Mouse (Mus musculus): ENCODE measurements around the gene Rrad.
A peak's percentile ranks its signal among the peaks of the same experiment; 100 is the strongest.

Rrad gene

GRCm38 (mm10) chr8:104613119-104613518 is 18.0 kb downstream of the Rrad start:
- no peak for DNase-seq (ENCODE audit: extremely low spot score, low spot score)

- DNase-seq (ENCODE audit: extremely low spot score, low spot score), result no peak
These were observed 19.5 kb downstream of the Rrad start for GRCm38 (mm10) chr8:104611613-104612012.

- no peak for DNase-seq (ENCODE audit: extremely low spot score, low spot score)
These were observed 20.9 kb downstream of the Rrad start for GRCm38 (mm10) chr8:104610185-104610766.

- no peak for DNase-seq (ENCODE audit: extremely low spot score, low spot score)
These were observed 21.9 kb downstream of the Rrad start for GRCm38 (mm10) chr8:104609222-104609621.

GRCm38 (mm10) chr8:104607944-104608343 is 23.2 kb downstream of the Rrad start:
- DNase-seq (ENCODE audit: extremely low spot score, low spot score), result no peak

GRCm38 (mm10) chr8:104606329-104606728 is 24.8 kb downstream of the Rrad start:
- DNase-seq (ENCODE audit: extremely low spot score, low spot score), result no peak

- no peak for DNase-seq (ENCODE audit: extremely low spot score, low spot score)
These were observed 27.9 kb downstream of the Rrad start for GRCm38 (mm10) chr8:104603245-104603593.

GRCm38 (mm10) chr8:104602468-104603244 is 28.5 kb downstream of the Rrad start:
- DNase-seq (ENCODE audit: extremely low spot score, low spot score), result peak; percentile 86

GRCm38 (mm10) chr8:104601941-104602371 is 29.2 kb downstream of the Rrad start:
- DNase-seq (ENCODE audit: extremely low spot score, low spot score), result peak; percentile 36

- DNase-seq (ENCODE audit: extremely low spot score, low spot score), result peak; percentile 26
These were observed 29.7 kb downstream of the Rrad start for GRCm38 (mm10) chr8:104601386-104601785.

GRCm38 (mm10) chr8:104598496-104598895 is 32.6 kb downstream of the Rrad start:
- DNase-seq (ENCODE audit: extremely low spot score, low spot score), result no peak

GRCm38 (mm10) chr8:104597656-104598055 is 33.5 kb downstream of the Rrad start:
- DNase-seq (ENCODE audit: extremely low spot score, low spot score), result no peak

- DNase-seq (ENCODE audit: extremely low spot score, low spot score), result no peak
These were observed 35.2 kb downstream of the Rrad start for GRCm38 (mm10) chr8:104595773-104596536.

- DNase-seq (ENCODE audit: extremely low spot score, low spot score), result no peak
These were observed 36.3 kb downstream of the Rrad start for GRCm38 (mm10) chr8:104594611-104595362.

- DNase-seq (ENCODE audit: extremely low spot score, low spot score), result no peak
These were observed 37.4 kb downstream of the Rrad start for GRCm38 (mm10) chr8:104593536-104594325.

- DNase-seq (ENCODE audit: extremely low spot score, low spot score), result no peak
These were observed 38.6 kb downstream of the Rrad start for GRCm38 (mm10) chr8:104592566-104592965.

- DNase-seq (ENCODE audit: extremely low spot score, low spot score), result no peak
These were observed 39.3 kb downstream of the Rrad start for GRCm38 (mm10) chr8:104591856-104592255.

- DNase-seq (ENCODE audit: extremely low spot score, low spot score), result peak; percentile 88
These were observed 39.8 kb downstream of the Rrad start, which contains the start of gene Pdp2 for GRCm38 (mm10) chr8:104591133-104591834. Gene Pdp2 (plus strand): TSS chr8:104591451.

- no peak for DNase-seq (ENCODE audit: extremely low spot score, low spot score)
These were observed 40.8 kb downstream of the Rrad start for GRCm38 (mm10) chr8:104590284-104590683.

- DNase-seq (ENCODE audit: extremely low spot score, low spot score), result no peak
These were observed 46.6 kb downstream of the Rrad start for GRCm38 (mm10) chr8:104584522-104584921.
